Mouse (Mus musculus) macrophage (primary cell): ENCODE results near the gene Leng9. TPM values are rescaled to one million over a fixed set of nuclear protein-coding genes. Genes with fewer than 3 reads are reported as not detected.
A peak's percentile ranks its signal among the peaks of the same experiment; 100 is the strongest.

Experiments
- H3K27ac ChIP-seq: fragments of 350-480 bp; formaldehyde crosslinking; 2 replicates; pipeline ENCODE4 v1.9.0; 2021
- H3K36me3 ChIP-seq: fragments of 350-480 bp; formaldehyde crosslinking; 2 replicates; pipeline ENCODE4 v1.9.0; 2021; ENCODE audit errors: inconsistent target
- H3K4me3 ChIP-seq: fragments of 350-480 bp; formaldehyde crosslinking; 2 replicates; pipeline ENCODE4 v1.9.0; 2021; ENCODE audit errors: inconsistent target
- H3K79me2 ChIP-seq: fragments of 350-480 bp; formaldehyde crosslinking; 2 replicates; pipeline ENCODE4 v1.9.0; 2021; ENCODE audit errors: inconsistent target
- WGBS: methylation state at CpG from one replicate; pipeline ENCODE4 v1.1.7; 2026; ENCODE audit warnings: inconsistent platforms; ENCODE audit not compliant: missing documents; 5-methylcytosine and 5-hydroxymethylcytosine counted together
- polyA plus RNA-seq: library from polyadenylated mRNA; stranded (reverse); fragments of 250-400 nt; gene quantifications from 3 replicates; pipeline ENCODE4 v1.2.4, GENCODE M21; 2018; ENCODE audit warnings: inconsistent platforms

The Leng9 gene
- polyA plus RNA-seq, 1 experiment from 2014 or later = 1.8 TPM

GRCm38 (mm10) chr7:4148341-4149208 is 1.6 kb downstream of the Leng9 start:
- Histone ChIP-seq H3K4me3 (peak overlapping the region; percentile 66), H3K36me3 (peaks cover 20% of the 10 kb centered on the region), H3K27ac (peak overlapping the region; percentile 90), H3K79me2 (peaks cover 28% of the 10 kb centered on the region; the same call in 1 of the 2 replicates)
- WGBS = 37% methylated on average over 18 of the region's 18 CpGs

DNA sequence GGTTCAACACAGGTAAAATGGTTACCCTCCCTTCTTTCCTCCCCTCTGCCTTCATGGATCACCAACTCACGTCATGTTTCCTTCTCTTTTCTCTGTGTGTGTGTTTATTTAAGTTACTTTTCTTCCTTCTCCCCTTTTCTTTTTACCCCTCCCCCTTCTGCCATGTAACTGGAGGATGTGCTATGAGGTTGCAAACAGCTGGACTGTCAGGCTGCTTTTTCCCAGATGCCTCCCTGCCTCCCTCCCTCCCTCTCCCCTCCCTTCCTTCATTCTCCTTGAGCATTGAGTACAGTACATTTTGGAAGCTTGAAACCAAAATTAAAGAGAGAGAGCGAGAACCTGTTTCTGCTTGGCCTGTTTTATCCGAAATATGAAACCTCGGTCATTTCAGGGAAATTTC is 2.3 kb downstream of the Leng9 start:
- Histone ChIP-seq H3K4me3 (no peak overlapping the region), H3K79me2 (peaks cover 33% of the 10 kb centered on the region; the same call in 1 of the 2 replicates), H3K36me3 (peaks cover 26% of the 10 kb centered on the region), H3K27ac (no peak overlapping the region)
- 82% methylated on average over 4 of the region's 4 CpGs for WGBS

- Histone ChIP-seq H3K79me2 (peaks cover 37% of the 10 kb centered on the region; the same call in 1 of the 2 replicates), H3K4me3 (no peak overlapping the region), H3K27ac (no peak overlapping the region), H3K36me3 (peaks cover 30% of the 10 kb centered on the region)
- WGBS = 87% methylated on average over 20 of the region's 20 CpGs
Observed at GRCm38 (mm10) chr7:4147371-4147770, 2.8 kb downstream of the Leng9 start.

DNA sequence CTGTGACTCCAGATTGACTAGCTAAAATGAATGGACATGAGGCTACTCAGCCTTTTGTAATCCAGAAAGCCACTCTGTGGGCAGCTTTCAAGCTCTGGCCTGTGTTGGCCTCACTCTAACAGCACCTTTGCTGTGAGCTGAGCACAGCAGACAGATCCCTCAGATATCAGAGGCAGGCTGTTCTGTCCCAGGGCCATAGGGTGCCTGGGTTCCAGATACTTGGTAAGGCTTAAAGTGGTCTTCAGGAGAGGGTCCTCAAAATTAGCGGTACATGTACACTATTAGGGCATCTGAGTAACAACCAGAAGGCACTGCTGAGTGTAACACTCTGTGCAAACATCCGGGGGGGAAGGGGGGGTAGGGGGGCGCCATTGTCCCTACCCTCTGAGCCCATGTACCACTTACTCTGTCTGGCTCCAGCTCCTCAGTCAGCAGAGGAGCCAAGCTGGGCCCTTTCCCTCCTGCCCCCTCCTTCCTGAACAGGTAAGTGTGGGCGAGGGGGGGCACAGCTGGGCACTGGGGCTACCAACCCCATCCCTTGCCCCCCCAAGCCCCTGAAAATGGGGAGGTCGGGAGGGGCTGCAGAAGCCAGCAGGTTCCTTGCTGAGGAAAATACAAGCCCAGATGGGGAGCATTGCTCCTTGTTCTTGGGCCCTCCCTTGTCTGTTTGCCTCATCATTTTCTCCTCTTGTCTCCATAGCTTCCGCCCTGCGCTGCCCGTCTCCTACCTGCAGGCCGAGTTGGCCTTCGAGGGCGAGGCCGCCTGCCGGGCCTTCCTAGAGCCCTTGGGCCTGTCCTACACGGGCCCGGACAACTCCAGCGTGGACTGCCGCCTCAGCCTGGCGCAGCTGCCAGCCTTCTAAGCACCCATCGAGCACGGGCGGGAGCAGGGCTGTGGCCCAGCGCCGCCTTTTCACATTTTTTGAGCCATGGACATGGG is 3.7 kb downstream of the Leng9 start:
- WGBS = 97% methylated on average over 23 of the region's 23 CpGs

GRCm38 (mm10) chr7:4145552-4146190 is 4.5 kb downstream of the Leng9 start:
- Histone ChIP-seq H3K79me2 (peaks cover 54% of the 10 kb centered on the region), H3K36me3 (peaks cover 47% of the 10 kb centered on the region), H3K27ac (no peak overlapping the region), H3K4me3 (no peak overlapping the region)
- WGBS = 70% methylated on average over 5 of the region's 6 CpGs

More for the DNA sequence above, 3.7 kb downstream of the Leng9 start:
- no peak overlapping the region for H3K27ac ChIP-seq
- no peak overlapping the region for H3K4me3 ChIP-seq
- H3K79me2 ChIP-seq = peaks cover 46% of the 10 kb centered on the region; the same call in 1 of the 2 replicates
- H3K36me3 ChIP-seq = peaks cover 39% of the 10 kb centered on the region

GRCm38 (mm10) chr7:4144766-4145551 is 5.2 kb downstream of the Leng9 start:
- no peak overlapping the region for H3K4me3 ChIP-seq
- WGBS = 97% methylated on average over 20 of the region's 20 CpGs
- peaks cover 61% of the 10 kb centered on the region for H3K79me2 ChIP-seq
- peaks cover 54% of the 10 kb centered on the region for H3K36me3 ChIP-seq
- no peak overlapping the region for H3K27ac ChIP-seq

- WGBS = 93% methylated on average over 13 of the region's 13 CpGs
- no peak overlapping the region for H3K4me3 ChIP-seq
- H3K27ac ChIP-seq = no peak overlapping the region
- H3K79me2 ChIP-seq = peaks cover 70% of the 10 kb centered on the region
- H3K36me3 ChIP-seq = peaks cover 64% of the 10 kb centered on the region
Observed at GRCm38 (mm10) chr7:4144046-4144445, 6.1 kb downstream of the Leng9 start.

GRCm38 (mm10) chr7:4143506-4143905 is 6.7 kb downstream of the Leng9 start:
- 95% methylated on average over 19 of the region's 19 CpGs for WGBS

DNA sequence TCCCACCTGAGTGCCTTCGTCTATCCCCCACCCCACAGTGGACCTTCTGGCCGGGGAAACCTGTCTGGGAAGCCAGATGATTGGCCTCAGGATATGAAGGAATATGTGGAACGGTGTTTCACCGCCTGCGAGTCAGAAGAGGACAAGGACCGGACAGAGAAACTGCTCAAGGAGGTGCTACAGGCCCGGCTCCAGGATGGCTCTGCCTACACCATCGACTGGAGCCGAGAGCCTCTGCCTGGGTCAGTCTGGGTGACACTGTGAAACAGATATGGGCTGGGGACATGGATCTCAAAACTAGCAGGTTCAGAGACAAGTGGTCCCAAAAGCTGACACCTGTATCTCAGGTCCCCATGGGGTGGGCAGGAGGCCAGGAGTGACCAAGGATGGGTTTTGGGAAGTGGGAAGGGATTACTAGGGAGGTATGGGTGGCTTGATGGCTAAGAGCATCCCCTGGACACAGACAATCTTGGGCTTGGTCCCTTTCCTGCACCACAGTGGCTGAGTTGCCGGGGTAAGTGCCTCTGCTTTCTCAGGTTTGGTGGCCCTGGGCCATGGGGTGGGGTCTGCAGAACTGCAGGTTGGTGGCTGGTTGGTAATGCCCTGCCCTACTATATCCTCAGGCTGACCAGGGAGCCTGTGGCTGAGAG is 7.3 kb downstream of the Leng9 start:
- Histone ChIP-seq H3K4me3 (no peak overlapping the region), H3K79me2 (peaks cover 72% of the 10 kb centered on the region), H3K36me3 (peaks cover 70% of the 10 kb centered on the region), H3K27ac (no peak overlapping the region)
- WGBS = 96% methylated on average over 9 of the region's 10 CpGs

More at GRCm38 (mm10) chr7:4143506-4143905, 6.7 kb downstream of the Leng9 start:
- Histone ChIP-seq H3K79me2 (peaks cover 72% of the 10 kb centered on the region), H3K27ac (no peak overlapping the region), H3K4me3 (no peak overlapping the region), H3K36me3 (peaks cover 69% of the 10 kb centered on the region)

- 91% methylated on average over 6 of the region's 6 CpGs for WGBS
- no peak overlapping the region for H3K27ac ChIP-seq
- no peak overlapping the region for H3K4me3 ChIP-seq
- peaks cover 68% of the 10 kb centered on the region for H3K79me2 ChIP-seq
- peaks cover 70% of the 10 kb centered on the region for H3K36me3 ChIP-seq
Observed at GRCm38 (mm10) chr7:4141648-4142325, 8.4 kb downstream of the Leng9 start.

GRCm38 (mm10) chr7:4139391-4139790 is 10.8 kb downstream of the Leng9 start:
- WGBS = 95% methylated on average over 5 of the region's 5 CpGs
- Histone ChIP-seq H3K4me3 (no peak overlapping the region), H3K36me3 (peaks cover 58% of the 10 kb centered on the region), H3K27ac (no peak overlapping the region), H3K79me2 (peaks cover 77% of the 10 kb centered on the region)

GRCm38 (mm10) chr7:4138671-4139070 is 11.5 kb downstream of the Leng9 start:
- 94% methylated on average over 7 of the region's 7 CpGs for WGBS
- Histone ChIP-seq H3K79me2 (peaks cover 77% of the 10 kb centered on the region), H3K36me3 (peaks cover 51% of the 10 kb centered on the region), H3K4me3 (no peak overlapping the region), H3K27ac (no peak overlapping the region)

DNA sequence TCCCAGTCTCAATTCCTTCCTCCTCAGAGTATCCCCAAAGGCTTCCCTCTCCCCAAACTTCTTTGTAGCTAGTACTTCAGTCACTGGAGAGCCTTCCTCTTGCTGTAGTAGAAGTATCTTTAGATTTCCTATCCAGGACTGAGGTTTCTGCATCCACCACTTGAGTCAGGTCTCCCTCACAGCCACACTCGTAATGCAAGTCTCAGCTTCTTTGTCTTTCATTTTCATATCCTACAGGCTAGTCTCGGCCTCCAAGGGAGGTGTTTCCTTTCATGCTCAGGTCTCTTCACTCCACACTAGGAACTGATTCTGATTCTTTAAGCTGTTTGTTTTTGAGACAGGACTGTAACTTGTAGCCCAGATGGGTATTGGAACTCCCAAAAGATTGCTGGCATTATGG is 12.0 kb downstream of the Leng9 start:
- H3K79me2 ChIP-seq = peaks cover 76% of the 10 kb centered on the region
- H3K36me3 ChIP-seq = peaks cover 47% of the 10 kb centered on the region
- no peak overlapping the region for H3K27ac ChIP-seq
- 78% methylated on average over 2 of the region's 2 CpGs for WGBS
- peak overlapping the region; percentile 84; the same call in 1 of the 2 replicates for H3K4me3 ChIP-seq
